Mouse (Mus musculus): ENCODE data around the gene Cttn. TPM values are rescaled to one million over a fixed set of nuclear protein-coding genes. Genes with fewer than 3 reads are reported as not detected.

The Cttn gene
- polyA plus RNA-seq, 1 experiment from 2014 or later, result 385 TPM

GRCm38 (mm10) chr7:144407675-144408074, 63.1 kb downstream of the Cttn start:
- ChIA-PET CTCF (no interaction called here), POLR2A (no interaction called here)
- H3K27me3 ChIP-seq, result no peaks in the 10 kb centered on the region
- in situ Hi-C loops (cut with MboI; ENCODE audit: low pct_unique_long_range_greater_than_20kb), result no loop called here
- TF ChIP-seq CTCF (IDR thresholded peaks at IDR 0.05), result no peak
- DNase-seq (ENCODE audit: low read depth, low spot score) (no peak), ATAC-seq (no peak)

- no peak for DNase-seq (ENCODE audit: low read depth, low spot score)
- CTCF ChIA-PET, result no interaction called here
- TF ChIP-seq CTCF (IDR thresholded peaks at IDR 0.05), result no peak
- ATAC-seq, result no peak
- POLR2A ChIA-PET, result no interaction called here
- in situ Hi-C loops (cut with MboI; ENCODE audit: low pct_unique_long_range_greater_than_20kb), result no loop called here
- H3K27me3 ChIP-seq, result no peaks in the 10 kb centered on the region
Measured at GRCm38 (mm10) chr7:144402492-144402891, 68.3 kb downstream of the Cttn start.

DNA sequence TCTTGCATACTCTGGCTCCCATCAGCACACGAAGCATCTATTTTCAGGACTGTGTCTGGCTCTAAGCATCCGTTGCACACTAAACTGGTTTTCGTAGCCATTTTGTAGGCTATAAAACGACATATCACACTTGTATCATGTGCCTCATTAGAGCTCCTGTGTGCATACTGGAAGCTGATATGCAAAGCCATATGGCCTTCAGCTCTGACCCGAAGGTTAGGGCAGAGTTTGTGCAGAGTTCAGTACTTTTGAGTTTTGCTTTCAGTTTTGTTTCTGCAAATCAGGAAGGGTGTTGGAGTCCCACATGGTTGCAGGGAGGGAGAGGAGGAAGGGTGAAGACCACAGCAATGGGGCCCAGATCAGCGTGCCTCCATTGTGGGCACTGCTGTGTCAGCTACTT, 79.1 kb downstream of the Cttn start:
- in situ Hi-C loops (cut with MboI; ENCODE audit: low pct_unique_long_range_greater_than_20kb), result no loop called here
- CTCF ChIA-PET, result interaction anchor here (1.8 kb wide), 1 partner anchor 13 kb away, joined by 4 read pairs; no protein-coding TSS in a partner anchor
- no peak for DNase-seq (ENCODE audit: low read depth, low spot score)
- TF ChIP-seq CTCF (IDR thresholded peaks at IDR 0.05), result no peak
- no peaks in the 10 kb centered on the region for H3K27me3 ChIP-seq
- ATAC-seq, result no peak
- POLR2A ChIA-PET, result no interaction called here

DNA sequence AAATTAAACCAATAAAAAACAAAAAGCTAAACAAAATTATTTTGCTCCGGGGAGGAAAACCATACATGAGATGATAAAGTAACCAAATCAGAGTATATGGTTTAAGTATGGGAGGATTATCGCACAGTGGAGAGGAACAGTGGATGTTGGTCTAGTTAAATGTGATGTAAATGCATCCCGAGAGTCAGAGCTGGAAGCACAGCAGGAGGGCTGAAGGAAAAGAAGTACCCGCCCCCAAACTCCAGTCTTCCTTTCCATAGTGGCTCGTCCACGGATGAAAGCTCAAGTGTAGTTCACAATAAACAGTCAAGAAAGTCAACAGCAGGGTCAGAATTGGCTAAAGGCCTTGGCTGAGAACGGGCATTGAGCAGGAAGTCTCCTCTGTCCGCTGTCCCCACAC, 80.1 kb downstream of the Cttn start:
- TF ChIP-seq CTCF (IDR thresholded peaks at IDR 0.05), result no peak
- POLR2A ChIA-PET, result no interaction called here
- CTCF ChIA-PET, result interaction anchor here (1.8 kb wide), 1 partner anchor 12 kb away, joined by 4 read pairs; no protein-coding TSS in a partner anchor
- H3K27me3 ChIP-seq, result no peaks in the 10 kb centered on the region
- DNase-seq (ENCODE audit: low read depth, low spot score), result no peak
- in situ Hi-C loops (cut with MboI; ENCODE audit: low pct_unique_long_range_greater_than_20kb), result no loop called here
- ATAC-seq, result no peak

- ChIA-PET POLR2A (interaction anchor here (0.5 kb wide), 1 partner anchor 10 kb away, joined by 4 read pairs; no protein-coding TSS in a partner anchor), CTCF (no interaction called here)
- H3K27me3 ChIP-seq, result no peaks in the 10 kb centered on the region
- in situ Hi-C loops (cut with MboI; ENCODE audit: low pct_unique_long_range_greater_than_20kb), result no loop called here
- TF ChIP-seq CTCF (IDR thresholded peaks at IDR 0.05), result no peak
- DNase-seq (ENCODE audit: low read depth, low spot score) (no peak), ATAC-seq (no peak)
Measured at GRCm38 (mm10) chr7:144389704-144390103, 81.1 kb downstream of the Cttn start.

GRCm38 (mm10) chr7:144387537-144387936, 83.3 kb downstream of the Cttn start:
- ChIA-PET POLR2A (no interaction called here), CTCF (no interaction called here)
- DNase-seq (ENCODE audit: low read depth, low spot score), result no peak
- no peak for ATAC-seq
- no peak for TF ChIP-seq CTCF (IDR thresholded peaks at IDR 0.05)
- in situ Hi-C loops (cut with MboI; ENCODE audit: low pct_unique_long_range_greater_than_20kb), result no loop called here
- H3K27me3 ChIP-seq, result no peaks in the 10 kb centered on the region

Other genes with a start within 250 kb of the Cttn start
- gene Ppfia1, start 82.7 kb upstream of the Cttn start, polyA plus RNA-seq (2021), result 73.4 TPM
- gene Fadd, start 111.5 kb upstream of the Cttn start, polyA plus RNA-seq (2021), result 7.7 TPM

Data from Patski (cell line).